Mouse (Mus musculus) embryo, embryonic 11 days (tissue): ENCODE measurements at regions not wholly inside any gene's neighbourhood (a gene's known extent, or its start where the extent isn't known, plus 50 kb on each side); places are given as distances from the start of the nearest gene placed in this dataset.

ENCODE experiments used
- DNase-seq: peaks from one replicate; pipeline ENCODE4 v3.0.0-alpha.2; 2015

DNA sequence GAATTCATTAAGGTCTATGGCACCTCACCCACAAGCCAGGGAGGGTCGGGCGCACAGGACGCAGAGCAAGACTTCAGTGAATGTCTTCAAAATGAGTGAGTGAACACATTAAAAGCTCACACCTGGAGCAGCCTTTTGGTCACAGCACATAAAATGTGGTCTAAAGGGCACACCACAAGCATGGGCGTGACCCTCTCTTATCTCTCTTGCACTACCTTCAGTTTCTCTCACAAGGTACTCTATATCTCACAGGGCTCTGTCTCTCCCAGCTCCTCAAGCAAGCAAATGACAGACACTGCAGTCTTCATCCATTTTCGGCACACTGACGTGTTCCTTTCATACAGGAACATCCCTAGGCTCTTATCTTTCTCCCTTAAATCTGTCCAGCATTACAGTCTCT, 444.0 kb downstream of the Slc16a7 start:
- no peak for DNase-seq

GRCm38 (mm10) chr10:124942214-124942613, 447.1 kb downstream of the Slc16a7 start:
- peak; percentile 43 for DNase-seq

DNA sequence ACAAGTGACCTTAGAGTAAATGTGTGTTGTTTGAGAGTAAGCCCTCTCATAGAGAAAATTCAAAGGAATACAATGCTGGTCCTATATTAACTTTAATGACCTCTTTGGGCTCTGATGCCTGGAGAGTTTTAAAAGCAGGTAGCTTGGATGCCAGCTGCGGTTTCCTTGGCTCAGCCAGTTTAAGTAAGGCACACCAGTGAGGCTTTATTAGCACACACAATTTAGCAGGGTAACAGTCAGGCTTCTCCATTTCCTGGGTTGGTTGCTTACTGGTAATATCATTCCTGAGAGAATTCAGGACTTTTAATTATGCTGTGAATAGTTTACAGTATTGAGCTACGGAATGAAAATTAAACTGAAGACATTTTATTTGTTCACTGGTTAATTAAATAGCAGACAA, 462.0 kb downstream of the Slc16a7 start:
- no peak for DNase-seq

- no peak for DNase-seq
Observed at GRCm38 (mm10) chr10:124900044-124900443, 489.2 kb downstream of the Slc16a7 start.

GRCm38 (mm10) chr10:124878525-124878924, 510.7 kb downstream of the Slc16a7 start:
- DNase-seq: no peak

GRCm38 (mm10) chr10:124877706-124878105, 511.6 kb downstream of the Slc16a7 start:
- no peak for DNase-seq

DNA sequence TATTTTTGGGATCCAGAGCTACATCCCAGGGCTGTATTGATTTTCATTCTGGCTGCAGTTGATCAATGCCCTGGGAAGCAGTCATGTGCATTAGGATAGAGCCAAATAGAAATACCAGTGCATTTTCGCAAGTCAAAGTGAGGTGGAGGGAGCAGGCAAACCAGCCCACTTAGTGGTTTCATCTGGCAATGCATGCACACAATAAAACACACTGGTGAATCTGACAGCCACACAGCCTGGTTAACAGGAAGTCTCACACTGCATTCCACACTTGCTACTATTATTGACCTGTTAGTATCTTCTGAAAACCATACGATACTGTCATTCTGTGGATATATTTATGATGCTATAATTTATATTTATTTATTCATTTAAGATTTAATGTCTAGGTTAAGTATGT, 517.1 kb downstream of the Slc16a7 start:
- DNase-seq: no peak

- DNase-seq: no peak
Observed at GRCm38 (mm10) chr10:124842546-124843113, 546.6 kb downstream of the Slc16a7 start.

DNA sequence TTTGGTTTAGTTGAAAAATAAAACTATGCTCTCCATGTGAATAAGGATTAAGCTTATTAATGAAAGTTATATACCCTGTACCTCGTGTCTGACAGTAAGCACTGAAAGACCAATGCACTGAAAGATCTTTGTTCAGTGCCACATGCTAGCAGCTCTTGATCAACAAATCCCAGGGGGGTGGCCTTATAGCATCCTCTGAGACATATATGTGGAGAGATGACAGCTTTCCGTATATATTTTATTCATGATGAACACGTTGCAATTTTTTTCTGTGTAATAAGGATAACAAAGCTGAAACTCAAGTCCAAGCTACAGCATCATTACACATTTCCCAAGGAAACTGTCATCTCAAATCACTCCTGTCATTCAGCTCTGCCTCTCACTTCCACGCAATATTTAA, 555.3 kb downstream of the Slc16a7 start:
- no peak for DNase-seq

DNA sequence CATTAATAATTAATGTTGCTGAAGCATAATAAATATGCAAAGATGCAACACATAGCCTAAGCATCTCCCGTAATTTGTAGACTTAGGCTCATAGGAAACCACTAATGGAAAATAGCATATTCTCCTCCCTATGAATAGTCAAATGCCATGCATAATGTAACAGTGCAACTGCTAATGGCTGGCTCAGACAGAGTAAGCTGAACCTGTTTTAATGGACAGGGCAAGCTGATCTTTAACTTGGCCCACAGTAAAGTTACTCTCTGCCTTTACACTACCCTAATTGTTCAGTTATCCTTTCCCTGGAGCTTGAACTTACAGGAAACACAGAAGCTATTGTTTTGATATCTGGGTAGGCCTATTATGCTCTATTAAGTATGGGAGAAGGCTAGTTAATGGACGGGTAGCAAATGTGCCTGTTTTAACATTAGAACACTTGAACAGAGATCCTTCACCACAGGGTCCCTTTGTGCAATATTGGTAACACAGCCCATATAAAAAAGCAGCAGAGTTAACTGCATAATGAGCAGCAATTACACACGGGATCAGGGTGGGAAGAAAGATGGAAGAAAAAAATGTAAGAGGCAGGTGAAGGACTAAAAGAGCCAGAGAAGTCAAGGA, 585.2 kb downstream of the Slc16a7 start:
- DNase-seq: no peak
